Mouse (Mus musculus): ENCODE measurements around the gene Milr1. TPM values are rescaled to one million over a fixed set of nuclear protein-coding genes. Genes with fewer than 3 reads are reported as not detected.
"Not testable (repeated sequence)": the region's sequence is repeated elsewhere in the genome, so short reads cannot be mapped to it uniquely, and the experiment has no call there.

Milr1 gene
- total and polyA plus RNA-seq, 2 experiments from 2014 or later: 0.37 TPM; not detected in 1

DNA sequence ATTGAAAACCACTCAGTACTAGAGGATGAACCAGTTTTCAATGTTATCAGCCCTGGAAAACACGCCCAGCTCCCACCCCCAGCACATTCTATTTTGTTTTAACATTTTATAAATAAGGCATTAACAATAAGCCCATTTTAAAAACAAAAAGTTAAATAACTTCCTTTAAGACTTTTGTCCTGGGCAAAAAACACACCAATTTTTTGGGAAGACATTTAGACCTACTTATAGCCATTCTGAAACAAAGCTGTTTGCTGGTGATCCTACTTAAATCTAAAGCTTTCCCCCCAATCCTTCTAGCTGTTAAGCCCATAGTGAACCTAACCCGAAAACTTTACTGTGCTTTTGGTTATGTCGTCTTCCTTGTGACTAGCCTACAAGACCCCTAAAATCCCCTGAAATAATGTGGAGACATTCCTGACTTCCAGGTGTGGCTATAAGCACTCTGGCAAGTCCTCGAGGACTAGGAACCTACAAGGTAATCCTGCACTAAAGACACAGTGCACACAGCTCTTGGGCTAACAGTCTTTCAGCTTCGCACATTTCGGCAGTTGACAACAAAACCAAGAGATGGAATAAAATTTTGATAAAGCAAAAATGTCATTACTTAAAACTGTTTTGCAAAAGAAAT, 29.7 kb downstream of the Milr1 start:
- DNase-seq (ENCODE audit: low spot score): no peak
- no peak for ATAC-seq (ENCODE audit: low FRiP score)
- WGBS: 78% methylated on average over 6 of the region's 6 CpGs
- Histone ChIP-seq H3K27ac (ENCODE audit: low read depth, low read length) (no peak overlapping the region), H3K36me3 (ENCODE audit: insufficient read depth, low read length) (peaks cover 22% of the 10 kb centered on the region), H3K4me3 (ENCODE audit: low read depth, low read length) (no peak overlapping the region), H3K9me3 (ENCODE audit: low read length) (no peaks in the 10 kb centered on the region), H3K4me2 (ENCODE audit: low read depth, low read length, poor library complexity, severe bottlenecking) (no peak overlapping the region), H3K27me3 (ENCODE audit: insufficient read depth, low read length) (no peaks in the 10 kb centered on the region), H3K4me1 (ENCODE audit: insufficient read depth, low read length) (peaks cover under 1% of the 10 kb centered on the region; the same call in 1 of the 2 replicates), H3K9ac (replicated peaks; ENCODE audit: low read length, poor library complexity, severe bottlenecking) (no peak overlapping the region)
- TF ChIP-seq CTCF (IDR thresholded peaks at IDR 0.05): no peak

DNA sequence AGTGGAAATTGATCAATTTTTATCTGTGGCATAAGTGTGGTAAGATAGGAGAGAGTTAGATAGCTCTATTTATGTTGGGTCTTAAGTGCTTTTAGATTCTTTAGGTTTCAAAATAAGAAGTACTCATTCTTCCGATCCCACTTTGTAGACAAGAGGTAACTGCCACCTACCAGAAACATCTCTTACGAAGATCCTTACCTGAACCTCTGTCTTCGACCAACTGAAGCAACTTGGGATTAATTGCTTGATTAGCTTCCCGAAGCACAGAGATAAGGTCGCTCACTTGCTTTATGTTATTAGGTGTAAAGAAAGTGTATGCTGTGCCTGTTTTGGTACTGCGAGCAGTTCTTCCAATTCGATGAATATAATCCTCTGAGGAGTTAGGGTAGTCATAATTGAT, 31.2 kb downstream of the Milr1 start:
- H3K4me3 ChIP-seq (ENCODE audit: low read depth, low read length); ATAC-seq (ENCODE audit: low FRiP score); H3K9me3 ChIP-seq (ENCODE audit: low read length); H3K4me1 ChIP-seq (ENCODE audit: insufficient read depth, low read length); DNase-seq (ENCODE audit: low spot score); H3K4me2 ChIP-seq (ENCODE audit: low read depth, low read length, poor library complexity, severe bottlenecking); H3K27me3 ChIP-seq (ENCODE audit: insufficient read depth, low read length); H3K9ac ChIP-seq (replicated peaks; ENCODE audit: low read length, poor library complexity, severe bottlenecking); H3K27ac ChIP-seq (ENCODE audit: low read depth, low read length): not testable (repeated sequence)
- H3K36me3 ChIP-seq (ENCODE audit: insufficient read depth, low read length): peaks cover 20% of the 10 kb centered on the region
- WGBS: 90% methylated on average over 7 of the region's 7 CpGs

DNA sequence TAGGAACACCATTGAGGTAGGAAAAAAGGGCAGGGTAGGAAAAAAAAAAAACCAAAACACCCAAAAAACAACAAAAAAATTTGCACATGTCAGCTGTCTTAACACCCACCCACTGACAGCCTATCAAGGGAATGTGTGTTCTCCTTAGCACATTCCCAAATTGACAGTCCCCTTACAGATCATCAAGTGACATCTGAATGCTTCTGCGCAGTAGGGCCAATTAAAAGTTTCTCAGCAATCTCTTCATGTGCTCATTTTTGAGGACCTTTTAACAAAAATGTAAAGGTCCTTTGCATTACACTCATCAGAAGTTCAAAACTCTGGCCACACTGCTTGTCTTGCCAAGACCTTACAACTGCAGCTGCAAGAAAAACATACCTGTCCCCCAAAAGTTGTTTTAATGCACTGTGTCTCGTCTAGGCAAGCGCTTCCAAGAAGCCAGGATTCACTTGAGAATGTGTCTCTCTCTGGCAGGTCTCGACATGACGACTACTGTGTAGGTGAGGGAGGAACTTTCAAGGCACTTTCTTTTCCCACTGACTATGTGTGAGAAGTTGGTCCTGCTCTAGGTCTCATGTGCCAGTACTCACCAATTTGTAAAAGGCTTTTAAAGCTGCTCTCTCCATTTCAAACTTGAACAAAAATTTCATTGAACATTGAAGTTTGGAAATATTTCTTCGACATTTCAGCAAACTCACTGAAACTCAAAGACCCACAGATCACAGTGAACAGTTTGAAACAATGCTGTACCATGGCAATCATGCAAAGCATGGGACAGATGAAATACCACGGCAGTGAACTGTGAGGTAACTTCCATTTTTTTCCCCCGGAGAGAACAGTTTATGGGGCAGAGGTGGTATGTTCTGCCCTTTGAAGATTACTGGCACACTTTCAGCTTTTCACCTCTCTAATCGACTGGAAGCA, 32.1 kb downstream of the Milr1 start:
- H3K9me3 ChIP-seq (ENCODE audit: low read length): no peaks in the 10 kb centered on the region
- 82% methylated on average over 9 of the region's 9 CpGs for WGBS
- H3K27me3 ChIP-seq (ENCODE audit: insufficient read depth, low read length): no peaks in the 10 kb centered on the region
- no peak overlapping the region for H3K27ac ChIP-seq (ENCODE audit: low read depth, low read length)
- H3K9ac ChIP-seq (replicated peaks; ENCODE audit: low read length, poor library complexity, severe bottlenecking): no peak overlapping the region
- ATAC-seq (ENCODE audit: low FRiP score) (no peak), DNase-seq (ENCODE audit: low spot score) (no peak)
- H3K4me3 ChIP-seq (ENCODE audit: low read depth, low read length): no peak overlapping the region
- peaks cover 20% of the 10 kb centered on the region for H3K36me3 ChIP-seq (ENCODE audit: insufficient read depth, low read length)
- peaks cover 5% of the 10 kb centered on the region; the same call in 1 of the 2 replicates for H3K4me1 ChIP-seq (ENCODE audit: insufficient read depth, low read length)
- TF ChIP-seq CTCF (IDR thresholded peaks at IDR 0.05): no peak
- H3K4me2 ChIP-seq (ENCODE audit: low read depth, low read length, poor library complexity, severe bottlenecking): no peak overlapping the region

DNA sequence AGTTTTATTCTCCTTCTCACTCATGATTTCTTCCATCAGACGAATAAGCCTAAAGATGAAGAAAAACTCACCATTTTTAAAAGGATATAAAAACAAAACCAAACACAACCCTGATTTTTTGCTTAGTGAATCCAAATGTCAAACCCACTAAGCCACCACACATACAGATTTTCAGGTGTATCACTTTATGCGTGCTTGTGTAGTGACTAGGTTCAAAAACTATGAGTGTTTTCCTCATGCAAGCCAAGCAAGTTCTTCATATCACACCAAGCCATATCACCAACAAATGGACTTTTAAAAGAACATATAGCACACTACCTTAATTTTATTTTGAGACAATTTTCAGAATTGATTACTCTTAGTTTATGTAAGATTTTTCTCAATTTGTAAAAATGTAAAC, 33.5 kb downstream of the Milr1 start:
- H3K9ac ChIP-seq (replicated peaks; ENCODE audit: low read length, poor library complexity, severe bottlenecking): no peak overlapping the region
- H3K4me3 ChIP-seq (ENCODE audit: low read depth, low read length): no peak overlapping the region
- no peak for ATAC-seq (ENCODE audit: low FRiP score)
- H3K36me3 ChIP-seq (ENCODE audit: insufficient read depth, low read length): peaks cover 20% of the 10 kb centered on the region
- H3K9me3 ChIP-seq (ENCODE audit: low read length): no peaks in the 10 kb centered on the region
- no peak for DNase-seq (ENCODE audit: low spot score)
- H3K27me3 ChIP-seq (ENCODE audit: insufficient read depth, low read length): no peaks in the 10 kb centered on the region
- no peak for TF ChIP-seq CTCF (IDR thresholded peaks at IDR 0.05)
- no peak overlapping the region for H3K4me2 ChIP-seq (ENCODE audit: low read depth, low read length, poor library complexity, severe bottlenecking)
- peaks cover 5% of the 10 kb centered on the region; the same call in 1 of the 2 replicates for H3K4me1 ChIP-seq (ENCODE audit: insufficient read depth, low read length)
- no peak overlapping the region for H3K27ac ChIP-seq (ENCODE audit: low read depth, low read length)
- WGBS: 91% methylated on average over 2 of the region's 2 CpGs

DNA sequence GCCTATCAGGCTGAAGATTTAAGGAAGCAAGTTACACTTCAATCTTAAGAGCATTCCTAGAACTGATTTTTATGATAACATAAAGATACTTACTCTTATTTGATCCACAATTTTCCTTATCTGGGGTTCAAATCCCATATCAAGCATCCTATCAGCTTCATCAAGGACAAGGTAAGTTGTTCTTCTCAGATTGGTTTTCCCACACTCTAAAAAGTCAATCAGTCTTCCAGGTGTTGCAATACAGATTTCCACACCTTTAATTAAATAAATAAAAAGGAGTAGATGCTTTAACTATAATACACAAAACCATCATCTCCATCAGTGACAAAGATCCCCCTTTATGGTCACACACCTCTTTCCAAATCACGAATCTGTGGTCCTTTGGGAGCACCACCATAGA, 34.0 kb downstream of the Milr1 start:
- WGBS: 64% methylated on average over 1 of the region's 1 CpGs
- Histone ChIP-seq H3K36me3 (ENCODE audit: insufficient read depth, low read length) (peaks cover 20% of the 10 kb centered on the region), H3K27me3 (ENCODE audit: insufficient read depth, low read length) (no peaks in the 10 kb centered on the region), H3K4me3 (ENCODE audit: low read depth, low read length) (no peak overlapping the region), H3K9me3 (ENCODE audit: low read length) (no peaks in the 10 kb centered on the region), H3K4me1 (ENCODE audit: insufficient read depth, low read length) (peaks cover 5% of the 10 kb centered on the region; the same call in 1 of the 2 replicates), H3K4me2 (ENCODE audit: low read depth, low read length, poor library complexity, severe bottlenecking) (0 out of 2 replicates have a peak overlapping the region, but pooled peaks have one; percentile 6), H3K27ac (ENCODE audit: low read depth, low read length) (no peak overlapping the region), H3K9ac (replicated peaks; ENCODE audit: low read length, poor library complexity, severe bottlenecking) (no peak overlapping the region)
- ATAC-seq (ENCODE audit: low FRiP score) (no peak), DNase-seq (ENCODE audit: low spot score) (no peak)
- no peak for TF ChIP-seq CTCF (IDR thresholded peaks at IDR 0.05)

Data from midbrain, postnatal 0 days (tissue).